Mouse (Mus musculus) megakaryocyte, embryonic 14.5 days (primary cell): ENCODE data around the gene Btg1-ps1.

ENCODE experiments used
- FLI1 ChIP-seq: IDR thresholded peaks from 2 replicates; pipeline ENCODE4 v1.6.1; 2012; ENCODE audit warnings: low read length, inconsistent platforms, mixed read lengths
- GATA1 ChIP-seq: IDR thresholded peaks from 3 replicates; pipeline ENCODE4 v1.6.1; 2012; ENCODE audit warnings: mixed read lengths, low read length, inconsistent platforms, borderline replicate concordance

DNA sequence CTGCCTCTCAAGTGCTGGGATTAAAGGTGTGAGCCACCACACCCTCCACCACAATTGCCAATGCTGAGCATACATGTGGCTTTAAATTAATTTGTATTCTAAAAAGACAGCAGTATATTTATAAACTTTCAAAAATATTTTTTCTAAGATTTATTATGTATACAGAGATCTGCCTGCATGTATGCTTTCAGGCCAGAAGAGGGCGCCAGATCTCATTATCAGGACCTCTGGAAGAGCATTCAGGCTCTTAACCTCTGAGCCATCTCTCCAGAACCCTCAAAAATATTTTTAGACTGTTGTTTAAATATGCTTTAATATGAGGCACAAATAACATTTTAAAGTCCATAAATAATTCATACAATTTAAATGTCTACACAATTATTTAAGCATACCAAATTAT lies 42.9 kb upstream of the Btg1-ps1 start:
- TF ChIP-seq GATA1 (no peak), FLI1 (no peak)
